Mouse (Mus musculus) heart, postnatal 0 days (tissue): ENCODE data around the gene Pitpnm2.

ENCODE experiments used
- CTCF ChIP-seq: IDR thresholded peaks from 2 replicates; pipeline ENCODE4 v1.5.1; 2016; ENCODE audit warnings: antibody characterized with exemption, control low read depth, low read depth
- EP300 ChIP-seq: IDR thresholded peaks from 2 replicates; pipeline ENCODE4 v1.6.1; 2016; ENCODE audit warnings: antibody characterized with exemption, low read depth

GRCm38 (mm10) chr5:124098923-124099322 is 150.6 kb downstream of the Pitpnm2 start:
- TF ChIP-seq EP300, result no peak
- TF ChIP-seq CTCF, result no peak
